Mouse (Mus musculus) heart, adult 2 months (tissue): ENCODE results near the gene Chsy1. TPM values are rescaled to one million over a fixed set of nuclear protein-coding genes. Genes with fewer than 3 reads are reported as not detected.

Experiments
- DNase-seq, 2 experiments: peaks; one replicate each; pipeline ENCODE4 v3.0.0; 2021
- H3K27ac ChIP-seq: fragments of 200-600 bp; 2 replicates; pipeline ENCODE4 v1.8.1; 2022
- H3K27me3 ChIP-seq: fragments of 200-500 bp; 2 replicates; pipeline ENCODE4 v1.6.1; 2012; ENCODE audit warnings: mild to moderate bottlenecking, low read length, inconsistent platforms, mixed read lengths; ENCODE audit not compliant: control insufficient read depth, insufficient read depth
- H3K36me3 ChIP-seq: fragments of 200-500 bp; 2 replicates; pipeline ENCODE4 v1.6.1; 2012; ENCODE audit warnings: low read length, inconsistent platforms; ENCODE audit not compliant: control insufficient read depth, insufficient read depth
- H3K4me1 ChIP-seq: fragments of 200-500 bp; 2 replicates; pipeline ENCODE4 v1.6.1; 2011; ENCODE audit warnings: low read length; ENCODE audit not compliant: control insufficient read depth, insufficient read depth
- H3K4me3 ChIP-seq: fragments of 200-600 bp; 2 replicates; pipeline ENCODE4 v1.8.1; 2022
- H3K79me2 ChIP-seq: fragments of 200-500 bp; replicated peaks from 2 replicates; pipeline ENCODE4 v1.6.1; 2012; ENCODE audit warnings: mild to moderate bottlenecking, inconsistent platforms, low read length, moderate library complexity, mixed read lengths; ENCODE audit not compliant: control insufficient read depth, insufficient read depth
- H3K9ac ChIP-seq: fragments of 200-500 bp; 2 replicates; pipeline ENCODE4 v1.6.1; 2012; ENCODE audit warnings: low read depth, mild to moderate bottlenecking, control low read depth, inconsistent platforms, low read length, mixed read lengths
- CTCF ChIP-seq: fragments of 200-600 bp; IDR thresholded peaks from 2 replicates; pipeline ENCODE4 v1.8.1; 2022; ENCODE audit warnings: antibody characterized with exemption, mild to moderate bottlenecking, moderate library complexity
- EP300 ChIP-seq: fragments of 200-500 bp; IDR thresholded peaks from 2 replicates; pipeline ENCODE4 v1.6.1; 2011; ENCODE audit warnings: low read depth, low read length, control low read depth; ENCODE audit not compliant: insufficient read depth
- POLR2A ChIP-seq: fragments of 200-500 bp; IDR thresholded peaks from 2 replicates; pipeline ENCODE4 v1.6.1; 2011; ENCODE audit warnings: mild to moderate bottlenecking, low read depth, low read length, control low read depth; ENCODE audit not compliant: insufficient read depth
- WGBS: fragments of 180-500 bp; shearing (Covaris S2); methylation state at CpG from one replicate; pipeline ENCODE4 v1.1.7; 2018; 5-methylcytosine and 5-hydroxymethylcytosine counted together
- intact Hi-C: fragments of 180-260 bp; cut with DNase I; formaldehyde crosslinking; loops from one replicate; pipeline ENCODE4 v1.15.1; 2025
- polyA plus RNA-seq: library from polyadenylated mRNA; depleted of rRNA; stranded (reverse); fragments of >200 nt; gene quantifications from 2 replicates; pipeline ENCODE4 v1.2.3, GENCODE M21; 2012
- total RNA-seq, 2 experiments: library from RNA; stranded (reverse); gene quantifications; 2 replicates each; pipeline ENCODE4 v1.2.3; 2021

The Chsy1 gene
- total and polyA plus RNA-seq, 3 experiments = 4.8 to 13.4 (median 12.3) TPM

DNA sequence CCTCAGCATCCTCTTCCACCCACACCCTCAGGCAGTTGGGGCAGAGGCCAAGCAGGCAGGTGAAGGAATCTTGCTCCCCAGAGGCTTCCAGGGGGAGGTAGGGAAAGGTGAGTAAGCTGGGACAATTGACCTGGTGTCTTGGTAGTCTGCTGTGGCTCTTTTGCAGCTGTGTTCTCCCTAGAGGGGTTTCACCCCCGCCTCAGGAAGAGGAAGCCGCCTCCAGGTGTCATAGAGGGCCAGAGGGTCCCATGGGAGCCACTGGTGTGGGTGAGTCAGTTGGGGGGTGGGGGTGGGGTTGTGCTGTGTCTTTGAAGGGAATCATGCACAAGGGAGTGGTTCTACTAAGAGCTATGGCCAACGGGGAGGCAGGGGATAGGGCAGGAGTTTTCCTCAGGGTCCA is 85.2 kb downstream of the Chsy1 start:
- H3K36me3 ChIP-seq = no peaks in the 10 kb centered on the region
- peaks cover 10% of the 10 kb centered on the region for H3K4me1 ChIP-seq
- WGBS = 59% methylated on average over 3 of the region's 3 CpGs
- DNase-seq = peak; percentile 18 to 38
- no peak overlapping the region for H3K4me3 ChIP-seq
- H3K9ac ChIP-seq = no peak overlapping the region
- intact Hi-C loops = loop anchor here (2.0 kb wide), 1 partner anchor 32 kb away; no protein-coding TSS in a partner anchor
- no peaks in the 10 kb centered on the region for H3K27me3 ChIP-seq
- H3K27ac ChIP-seq = no peak overlapping the region
- no peak for TF ChIP-seq POLR2A
- no peak for TF ChIP-seq EP300
- no peak for TF ChIP-seq CTCF
- no peaks in the 10 kb centered on the region for H3K79me2 ChIP-seq

DNA sequence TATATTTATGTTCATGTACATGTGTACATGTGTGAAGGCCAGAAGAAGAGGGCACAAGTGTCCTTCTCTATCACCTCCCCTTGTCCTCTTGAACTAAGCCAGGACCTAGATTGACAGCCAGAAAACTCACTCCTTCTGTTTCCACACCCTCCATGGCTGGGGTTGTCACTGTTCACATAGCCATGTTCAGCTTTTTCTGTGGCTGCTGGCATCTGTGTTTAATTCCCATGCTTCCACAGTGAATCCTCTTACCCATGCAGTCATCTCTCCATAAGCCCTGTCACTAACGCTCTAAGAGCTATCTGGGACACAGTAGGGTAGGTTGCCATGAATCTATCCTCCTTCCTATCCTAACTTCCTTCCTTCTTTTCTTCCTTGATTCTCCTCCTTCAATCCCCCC is 86.6 kb downstream of the Chsy1 start:
- no peaks in the 10 kb centered on the region for H3K27me3 ChIP-seq
- TF ChIP-seq CTCF = no peak
- no peak for TF ChIP-seq POLR2A
- no peak for TF ChIP-seq EP300
- WGBS = 31% methylated on average over 1 of the region's 1 CpGs
- DNase-seq = peak in 1 of 2 experiments; percentile 23
- no peaks in the 10 kb centered on the region for H3K79me2 ChIP-seq
- peak overlapping the region; percentile 88 for H3K27ac ChIP-seq
- peaks cover 15% of the 10 kb centered on the region for H3K4me1 ChIP-seq
- intact Hi-C loops = loop anchor here (2.0 to 5.0 kb wide), 3 partner anchors 33 to 89 kb away; partner anchors contain the start of gene Chsy1
- no peak overlapping the region for H3K9ac ChIP-seq
- H3K36me3 ChIP-seq = no peaks in the 10 kb centered on the region
- H3K4me3 ChIP-seq = no peak overlapping the region

DNA sequence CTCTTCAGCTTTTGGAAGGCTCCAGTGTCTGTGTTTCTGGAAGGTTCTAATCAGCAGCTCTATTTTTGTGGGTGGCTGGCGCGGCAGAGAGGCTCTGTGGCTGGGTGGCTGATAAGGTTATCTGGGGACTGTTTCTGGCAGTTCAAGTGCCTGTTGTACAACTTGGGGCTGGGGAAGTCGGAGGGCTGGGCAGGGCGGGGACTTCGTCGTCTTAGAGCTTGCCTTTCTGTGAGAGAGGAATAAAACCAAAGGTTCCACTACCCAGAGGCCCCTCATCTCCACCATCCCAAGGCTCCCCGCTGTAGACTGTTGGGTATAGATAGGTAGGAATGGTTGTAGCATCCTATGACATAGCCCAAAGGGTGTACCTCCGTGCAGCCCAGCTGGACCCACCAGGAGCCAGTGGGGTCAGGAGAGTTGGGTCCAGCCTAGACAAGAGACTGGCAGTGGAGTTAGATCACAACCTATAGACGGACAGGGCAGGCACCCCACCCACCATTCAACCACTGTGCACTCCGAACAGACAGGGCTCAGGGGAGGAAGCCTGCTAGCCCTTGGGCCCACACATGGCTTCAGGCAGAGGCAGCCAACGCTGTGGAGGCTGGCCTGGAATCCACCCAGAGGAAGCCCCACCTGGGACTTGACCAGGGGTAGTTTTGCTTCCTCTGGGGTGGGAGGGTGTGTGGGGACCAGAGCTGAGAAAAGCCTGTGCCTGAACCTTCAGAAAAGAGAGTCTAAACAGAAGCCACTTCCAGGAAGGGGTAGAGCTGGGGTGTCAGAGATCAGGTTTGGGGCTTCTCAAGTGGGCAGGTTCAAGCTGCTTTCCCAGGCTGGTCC is 87.5 kb downstream of the Chsy1 start:
- Histone ChIP-seq H3K9ac (peak overlapping the region; percentile 12; the same call in 1 of the 2 replicates), H3K27ac (peak overlapping the region; percentile 88), H3K4me1 (peaks cover 15% of the 10 kb centered on the region), H3K79me2 (no peaks in the 10 kb centered on the region), H3K4me3 (no peak overlapping the region), H3K27me3 (no peaks in the 10 kb centered on the region), H3K36me3 (no peaks in the 10 kb centered on the region)
- no peak for TF ChIP-seq POLR2A
- TF ChIP-seq CTCF = no peak
- TF ChIP-seq EP300 = peak; percentile 59; the same call in 1 of the 2 replicates
- WGBS = 14% methylated on average over 11 of the region's 11 CpGs
- DNase-seq = peak; percentile 57 to 83
- intact Hi-C loops = loop anchor here (5.0 kb wide), 2 partner anchors 50 to 90 kb away; partner anchors contain the start of gene Chsy1

DNA sequence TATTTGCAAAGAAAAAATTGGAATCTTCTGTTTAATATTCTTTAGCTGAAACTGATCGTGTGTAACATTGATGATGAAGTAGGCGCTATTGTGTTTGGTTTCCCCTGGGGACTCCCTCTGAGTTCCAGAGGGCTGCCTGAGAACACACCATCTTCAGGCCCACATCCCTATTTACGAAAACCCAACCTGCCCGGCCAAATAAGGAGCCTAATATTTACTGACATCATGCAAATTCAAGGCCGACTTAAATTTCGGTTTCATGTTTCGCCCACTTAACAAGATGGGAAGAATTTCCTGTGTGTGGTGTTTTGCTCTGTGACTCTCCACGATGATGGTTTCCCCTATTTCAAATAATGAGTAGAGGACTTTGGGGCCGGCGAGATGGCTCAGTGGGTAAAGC is 89.1 kb downstream of the Chsy1 start:
- Histone ChIP-seq H3K4me3 (no peak overlapping the region), H3K27ac (no peak overlapping the region), H3K27me3 (no peaks in the 10 kb centered on the region), H3K79me2 (no peaks in the 10 kb centered on the region), H3K36me3 (no peaks in the 10 kb centered on the region), H3K9ac (no peak overlapping the region), H3K4me1 (peaks cover 15% of the 10 kb centered on the region)
- intact Hi-C loops = loop anchor here (5.0 kb wide), 2 partner anchors 49 to 91 kb away; partner anchors contain the start of gene Chsy1
- 84% methylated on average over 10 of the region's 10 CpGs for WGBS
- TF ChIP-seq POLR2A (no peak), EP300 (no peak), CTCF (no peak)
- no peak for DNase-seq

DNA sequence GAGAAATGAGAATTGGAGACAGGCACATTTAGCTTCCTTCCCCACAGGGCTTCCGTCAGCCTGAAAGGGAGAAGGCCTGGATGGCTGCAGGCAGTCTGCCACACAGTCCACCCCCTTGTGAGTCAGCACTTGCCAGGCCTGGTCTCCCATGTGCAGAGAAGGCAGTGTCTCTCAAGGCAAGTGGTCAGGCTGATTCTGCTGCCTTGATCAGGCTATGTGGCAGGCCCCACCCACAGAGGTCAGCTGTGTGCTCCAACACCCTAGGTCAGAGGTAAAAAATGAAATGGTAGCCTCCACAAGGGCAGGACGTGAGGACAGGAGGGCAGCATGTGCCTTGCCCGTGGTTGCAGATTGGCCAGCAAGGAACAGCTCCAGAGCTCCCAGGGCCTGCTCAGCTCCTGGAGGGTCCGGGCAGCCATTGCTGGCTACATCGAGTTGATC is 90.1 kb downstream of the Chsy1 start:
- intact Hi-C loops = loop anchor here (5.0 kb wide), 2 partner anchors 48 to 92 kb away; partner anchors contain the start of gene Chsy1
- H3K27me3 ChIP-seq = no peaks in the 10 kb centered on the region
- H3K4me3 ChIP-seq = no peak overlapping the region
- no peak overlapping the region for H3K9ac ChIP-seq
- 74% methylated on average over 5 of the region's 5 CpGs for WGBS
- H3K27ac ChIP-seq = peak overlapping the region; percentile 36; the same call in 1 of the 2 replicates
- peaks cover 15% of the 10 kb centered on the region for H3K4me1 ChIP-seq
- peak; percentile 42 to 64 for DNase-seq
- no peaks in the 10 kb centered on the region for H3K36me3 ChIP-seq
- no peaks in the 10 kb centered on the region for H3K79me2 ChIP-seq
- TF ChIP-seq EP300 (no peak), CTCF (no peak), POLR2A (no peak)

DNA sequence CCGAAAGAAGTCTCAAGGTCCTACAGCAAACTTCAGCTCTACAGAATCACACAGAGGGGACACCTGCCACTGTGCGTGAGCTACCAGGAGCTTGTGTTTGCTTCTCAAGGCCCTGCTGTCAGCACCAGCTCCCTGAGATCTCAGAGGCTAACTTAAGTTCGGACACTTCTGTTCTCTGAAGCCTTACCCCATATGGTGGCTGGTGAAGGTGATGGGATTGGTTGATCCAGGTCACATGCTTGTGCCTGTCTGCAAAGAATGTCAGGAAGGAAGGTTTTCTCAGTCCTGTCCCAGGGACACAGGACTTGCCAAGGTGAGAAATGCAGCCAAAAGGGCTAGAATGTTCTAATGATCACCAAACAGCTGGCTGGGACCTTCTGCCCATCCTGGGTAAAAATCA is 91.1 kb downstream of the Chsy1 start:
- peaks cover 13% of the 10 kb centered on the region for H3K4me1 ChIP-seq
- H3K4me3 ChIP-seq = no peak overlapping the region
- intact Hi-C loops = no loop called here
- no peak for TF ChIP-seq POLR2A
- H3K36me3 ChIP-seq = no peaks in the 10 kb centered on the region
- no peak for DNase-seq
- no peak overlapping the region for H3K27ac ChIP-seq
- 91% methylated on average over 3 of the region's 3 CpGs for WGBS
- no peaks in the 10 kb centered on the region for H3K79me2 ChIP-seq
- H3K9ac ChIP-seq = no peak overlapping the region
- H3K27me3 ChIP-seq = no peaks in the 10 kb centered on the region
